Mouse (Mus musculus): ENCODE results near the gene Tmem185b.

Tmem185b gene

DNA sequence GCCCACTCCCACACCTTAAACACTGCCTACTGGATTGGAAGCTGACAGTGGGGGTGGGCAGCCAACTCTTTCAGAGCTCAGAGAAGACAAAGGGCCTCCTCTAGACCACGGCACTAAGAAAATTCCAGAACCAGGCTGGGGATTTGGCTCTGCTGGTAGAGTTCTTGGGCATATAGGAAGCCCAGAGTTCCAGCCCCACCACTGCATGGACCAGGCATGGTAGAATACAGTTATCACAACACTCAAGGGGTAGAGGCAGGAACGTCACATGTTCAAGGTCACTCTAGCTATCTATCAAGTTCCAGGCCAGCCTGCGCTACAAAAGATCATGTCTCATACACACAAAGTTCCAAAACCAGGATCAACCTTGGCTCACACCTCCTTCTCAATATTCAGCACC lies 22.8 kb upstream of the Tmem185b start:
- no peak for DNase-seq (ENCODE audit: low spot score)

DNA sequence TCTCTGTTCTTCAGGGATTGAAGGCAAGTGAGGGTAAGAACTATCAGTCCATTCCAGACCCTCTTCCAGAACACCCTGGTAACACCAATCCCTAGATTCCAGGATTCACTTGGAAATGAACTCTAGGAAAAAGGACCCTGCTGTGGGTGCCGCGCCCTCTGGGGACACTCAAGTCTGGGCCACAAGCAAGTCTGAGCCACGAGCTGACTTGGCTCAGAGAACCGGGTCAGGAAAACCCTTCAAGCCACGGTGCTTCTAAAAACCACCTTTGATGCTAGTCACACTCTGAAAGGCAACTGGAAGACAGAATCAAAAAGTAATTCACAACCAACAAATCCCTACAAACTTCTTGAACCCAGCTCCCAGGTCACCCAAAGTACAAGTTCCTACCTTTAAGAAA lies 22.2 kb upstream of the Tmem185b start:
- DNase-seq (ENCODE audit: low spot score), result peak; percentile 15

DNA sequence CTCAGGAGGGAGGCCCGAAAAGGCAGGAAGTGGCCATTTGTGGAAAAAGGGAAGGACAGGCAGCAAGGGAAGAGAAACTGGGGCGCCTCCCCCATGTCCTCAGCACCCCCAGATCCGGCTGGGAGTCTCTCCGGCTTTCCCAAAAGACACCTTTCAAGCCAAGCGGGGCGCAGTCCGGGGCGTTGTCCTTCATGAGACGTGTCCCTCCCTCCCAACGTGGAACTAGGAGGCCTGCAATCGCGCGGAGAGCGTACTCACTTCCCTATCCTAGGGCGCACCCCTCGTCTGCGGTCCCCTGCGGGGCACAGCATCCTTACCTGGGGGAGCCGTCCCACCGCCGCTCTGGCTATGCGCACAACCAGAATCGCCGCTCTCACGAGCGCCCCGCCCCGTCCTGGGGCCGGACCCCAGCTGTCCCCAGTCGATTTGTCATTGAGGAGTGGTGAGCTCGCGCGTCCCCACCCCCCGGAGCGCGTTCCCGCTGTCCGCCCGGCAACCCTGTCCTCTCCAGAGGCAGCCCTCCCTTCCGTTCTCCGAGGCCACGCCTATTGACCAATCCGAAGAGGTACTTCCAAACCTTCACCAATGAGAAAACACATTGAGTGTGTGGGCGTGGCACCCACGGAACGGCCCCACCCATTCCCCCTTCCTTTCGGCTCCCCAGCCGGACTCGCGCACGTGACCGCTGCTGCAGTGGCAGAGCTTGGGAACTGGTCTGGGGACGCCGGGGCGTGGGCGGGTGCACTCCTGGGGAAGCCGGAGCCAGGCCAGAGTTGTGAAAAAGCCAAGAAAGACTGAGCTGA lies 21.5 kb upstream of the Tmem185b start, which contains the start of gene Ralb:
Ralb (minus strand) TSS at position 535 of the 803 bp plus-strand sequence.
- DNase-seq (ENCODE audit: low spot score), result peak; percentile 97

DNA sequence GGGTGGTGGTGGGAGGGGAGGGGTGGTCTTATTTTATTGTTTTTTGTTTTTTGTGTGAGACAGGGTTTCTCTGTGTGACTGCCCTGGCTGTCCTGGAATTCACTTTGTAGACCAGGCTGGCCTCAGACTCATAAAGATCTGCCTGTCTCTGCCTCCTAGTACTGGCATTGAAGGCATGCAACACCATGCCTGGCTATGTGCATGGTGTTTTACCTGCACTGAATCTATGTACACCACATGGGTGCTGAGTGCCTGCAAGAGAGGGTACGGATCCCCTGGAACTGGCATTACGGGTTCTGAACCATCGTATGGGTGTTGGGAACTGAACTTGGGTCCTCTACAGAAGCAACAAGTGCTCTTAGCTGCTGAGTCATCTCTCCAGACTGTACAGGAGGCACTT lies 20.0 kb upstream of the Tmem185b start:
- DNase-seq (ENCODE audit: low spot score), result no peak

DNA sequence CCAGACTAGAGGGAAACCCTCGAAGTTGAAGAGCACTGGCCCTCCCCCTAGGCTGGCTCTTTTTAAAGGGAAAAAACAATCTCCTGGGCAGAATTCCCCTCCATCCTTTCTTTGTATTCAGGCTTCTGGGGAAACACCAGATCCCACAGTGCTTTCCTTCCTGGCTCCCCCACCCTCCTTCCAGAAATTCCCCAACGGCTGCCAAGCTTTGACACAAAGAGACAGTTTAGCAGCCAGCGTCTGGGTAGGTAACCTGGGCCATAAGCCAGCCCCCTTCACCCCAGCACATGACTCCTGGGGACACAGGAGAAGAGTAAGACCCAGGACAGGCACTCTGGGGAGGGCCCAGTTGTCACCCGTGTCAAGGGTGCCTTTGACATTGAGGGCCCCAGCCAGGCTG lies 17.4 kb upstream of the Tmem185b start:
- DNase-seq (ENCODE audit: low spot score), result no peak

DNA sequence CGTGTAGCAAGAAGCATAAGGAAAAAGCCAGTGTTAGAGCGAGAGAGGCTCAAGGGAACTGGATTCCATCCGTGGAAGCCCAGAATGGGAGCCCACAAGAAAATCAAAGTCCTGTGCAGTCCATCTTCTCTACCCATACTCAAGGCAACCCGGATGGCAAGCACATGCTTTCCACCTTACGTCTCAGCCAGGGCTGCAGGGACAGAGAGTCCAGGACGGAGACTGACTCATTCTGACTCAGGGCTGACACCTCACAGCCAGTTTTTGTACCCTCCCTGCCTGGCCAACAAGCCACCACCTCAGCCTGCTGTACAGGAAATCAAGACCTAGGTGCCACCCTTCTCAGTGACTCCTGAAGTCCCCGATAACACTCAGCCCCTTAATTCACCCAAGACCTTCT lies 16.5 kb upstream of the Tmem185b start:
- DNase-seq (ENCODE audit: low spot score), result peak; percentile 18

DNA sequence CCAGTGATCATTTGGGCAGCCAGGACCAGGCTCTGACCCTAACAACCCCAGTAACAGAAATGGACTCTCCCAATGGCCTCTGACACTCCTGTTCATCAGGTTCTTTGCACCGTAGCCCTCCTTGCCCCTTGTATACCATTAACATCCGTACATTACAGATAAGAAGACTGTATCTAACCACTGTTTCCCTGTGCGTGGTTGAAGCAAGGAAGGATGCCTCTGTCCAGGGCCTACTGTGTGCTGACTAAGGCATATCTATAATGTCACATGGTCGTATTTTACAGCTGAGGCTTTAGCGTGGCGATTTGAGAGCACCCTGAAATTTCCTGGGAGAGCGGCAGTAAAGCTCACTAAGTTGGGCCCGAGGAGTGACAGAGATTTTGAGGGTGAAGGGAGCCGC lies 15.6 kb upstream of the Tmem185b start:
- no peak for DNase-seq (ENCODE audit: low spot score)

DNA sequence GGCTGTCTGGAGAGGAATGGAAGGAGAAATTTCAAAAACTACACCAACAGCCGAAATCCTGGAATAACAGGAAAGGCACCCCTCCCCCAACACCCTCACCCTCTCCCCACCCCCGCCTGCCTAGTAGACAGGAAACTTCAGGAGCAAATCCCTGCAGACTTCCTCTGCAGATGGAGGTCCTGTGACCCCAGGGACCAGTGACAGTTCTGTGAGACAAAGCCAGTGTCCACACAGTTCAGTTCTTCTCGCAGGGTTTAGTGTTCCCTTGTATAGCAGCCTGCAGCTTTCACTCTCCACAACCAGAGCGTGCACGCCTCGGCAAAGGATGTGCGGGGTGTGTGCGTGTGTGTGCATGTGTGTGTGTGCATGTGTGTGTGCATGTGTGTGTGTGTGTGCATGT lies 15.1 kb upstream of the Tmem185b start:
- no peak for DNase-seq (ENCODE audit: low spot score)

DNA sequence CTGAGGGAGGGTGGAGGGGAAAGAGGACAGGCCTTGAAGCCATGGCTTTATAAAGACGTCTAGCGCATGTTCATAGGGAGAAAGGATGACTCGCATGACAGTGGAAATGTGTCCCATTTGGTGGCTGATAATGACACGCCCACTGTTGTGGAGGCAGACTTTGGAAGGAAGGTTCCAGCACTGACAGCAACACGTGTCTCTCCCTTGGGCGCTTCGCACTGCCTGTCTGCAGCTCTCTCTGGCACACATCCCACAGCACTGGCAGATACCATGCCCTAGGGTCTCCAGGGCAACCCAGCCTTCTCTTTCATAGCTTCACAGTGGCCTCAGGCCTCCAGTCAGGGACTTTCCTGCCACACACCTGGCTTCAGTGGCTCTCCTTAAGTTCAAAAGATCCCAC lies 7.9 kb upstream of the Tmem185b start:
- DNase-seq (ENCODE audit: low spot score), result no peak

DNA sequence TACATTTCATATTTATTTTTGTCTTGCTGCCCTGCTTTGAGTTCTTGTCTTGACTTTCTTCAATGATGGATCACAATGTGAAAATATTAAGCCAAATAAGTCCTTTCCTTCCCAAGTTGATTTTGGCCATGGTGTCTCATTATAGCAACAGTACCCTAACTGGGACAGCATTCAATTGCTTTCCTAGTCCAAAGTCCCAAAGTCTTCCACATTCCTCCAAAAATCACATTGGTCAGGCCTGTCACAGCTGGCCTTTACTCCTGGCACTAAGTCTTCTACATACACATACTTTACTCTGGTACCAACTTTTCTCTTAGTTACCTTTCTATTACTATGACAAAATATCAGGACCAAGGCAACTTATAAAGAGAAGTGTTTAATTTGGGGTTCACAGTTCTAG lies 7.2 kb upstream of the Tmem185b start:
- no peak for DNase-seq (ENCODE audit: low spot score)

DNA sequence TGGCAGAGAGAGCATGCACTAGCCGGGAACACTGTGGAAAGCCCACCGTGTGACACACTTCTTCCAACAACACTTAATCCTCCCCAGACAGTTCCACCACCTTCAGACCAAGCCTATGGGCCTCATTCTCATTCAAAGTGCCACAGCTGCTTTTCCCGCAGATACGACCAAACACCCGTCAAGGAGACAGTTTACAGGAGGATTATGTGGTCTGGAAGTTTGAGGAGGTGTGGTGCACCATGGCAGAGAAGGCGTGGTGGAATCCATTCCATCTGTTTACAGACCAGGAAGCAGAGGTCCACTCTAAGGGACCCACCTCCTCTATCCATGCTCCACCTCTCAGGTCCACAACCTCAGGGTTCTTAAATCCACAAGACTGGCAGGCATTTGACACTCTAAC lies 6.7 kb upstream of the Tmem185b start:
- no peak for DNase-seq (ENCODE audit: low spot score)

DNA sequence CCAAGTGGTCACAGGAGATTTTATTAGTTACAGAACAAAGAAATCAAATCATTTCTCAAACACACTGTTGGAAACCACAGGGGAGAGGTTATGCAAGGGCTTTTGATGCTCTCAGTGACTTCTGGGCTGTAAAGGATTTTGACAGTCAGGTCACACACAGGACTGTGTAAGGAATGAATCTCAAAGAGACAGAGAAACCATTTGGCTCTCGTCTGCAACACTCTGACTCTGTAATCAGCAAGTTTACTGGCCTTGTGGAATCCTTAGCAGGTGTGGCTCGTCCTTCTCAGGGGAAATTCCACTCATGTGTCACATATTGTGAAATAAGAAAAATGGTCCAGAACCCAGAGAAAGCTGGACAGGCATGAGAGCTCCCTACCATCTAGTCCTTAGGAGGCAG lies 4.9 kb upstream of the Tmem185b start:
- DNase-seq (ENCODE audit: low spot score), result no peak

DNA sequence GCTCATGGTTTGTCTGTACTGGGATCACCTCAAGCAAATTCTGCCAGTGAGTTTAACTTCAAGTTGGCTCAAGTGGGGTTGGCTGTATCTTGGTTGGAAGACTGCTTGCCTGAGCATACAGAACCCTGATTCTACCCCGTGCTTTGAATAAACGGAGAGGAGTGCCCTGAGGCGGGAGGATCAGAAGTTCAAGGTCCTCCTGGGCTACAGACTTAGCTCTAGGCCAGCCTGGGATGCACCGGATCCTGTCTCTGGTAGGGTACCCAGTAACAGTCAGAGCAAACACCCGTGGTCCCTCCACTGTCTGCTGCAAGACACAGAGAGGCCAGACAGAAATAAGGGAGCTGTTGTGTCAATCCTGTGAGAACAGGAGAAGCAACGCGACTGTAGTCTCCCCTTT lies 4.3 kb upstream of the Tmem185b start:
- no peak for DNase-seq (ENCODE audit: low spot score)

DNA sequence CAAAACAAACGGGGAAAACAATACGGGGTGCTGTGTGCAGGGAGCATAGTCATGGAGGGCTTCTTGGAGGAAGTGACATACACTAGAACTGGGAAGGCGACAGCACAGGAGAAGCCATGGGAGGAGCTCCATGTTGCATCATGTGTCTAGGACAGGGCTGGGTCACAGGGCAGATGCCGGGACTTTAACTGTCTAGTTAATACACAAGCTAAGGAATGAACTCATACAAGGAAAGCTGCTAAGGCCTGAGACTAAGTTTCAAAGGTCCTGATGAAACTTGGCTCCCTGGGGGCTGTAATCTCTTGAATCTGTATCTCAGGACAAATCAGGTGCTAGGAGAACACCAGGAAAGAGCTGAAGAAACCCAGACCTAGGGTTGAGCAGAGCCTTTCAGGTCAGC lies 3.2 kb upstream of the Tmem185b start:
- no peak for DNase-seq (ENCODE audit: low spot score)

DNA sequence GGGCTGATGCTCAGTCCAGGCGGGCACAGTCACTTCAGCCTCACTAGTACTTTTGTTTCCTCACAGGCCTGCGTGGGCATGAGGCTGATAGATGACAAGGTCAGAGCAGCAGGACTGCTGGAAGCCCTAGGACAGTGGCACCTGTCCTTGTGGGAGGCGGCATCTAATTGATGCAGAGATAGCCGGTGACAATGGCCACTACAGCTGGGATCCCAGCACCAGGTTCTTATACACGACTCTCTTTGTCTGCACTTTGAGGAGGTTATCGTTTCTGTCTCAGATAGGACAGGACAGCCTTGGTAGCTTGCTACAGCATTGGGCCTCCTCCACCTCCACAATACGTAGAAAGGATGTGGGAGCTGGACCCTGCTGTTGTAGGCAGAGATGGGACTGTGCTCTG lies 2.6 kb upstream of the Tmem185b start:
- no peak for DNase-seq (ENCODE audit: low spot score)

DNA sequence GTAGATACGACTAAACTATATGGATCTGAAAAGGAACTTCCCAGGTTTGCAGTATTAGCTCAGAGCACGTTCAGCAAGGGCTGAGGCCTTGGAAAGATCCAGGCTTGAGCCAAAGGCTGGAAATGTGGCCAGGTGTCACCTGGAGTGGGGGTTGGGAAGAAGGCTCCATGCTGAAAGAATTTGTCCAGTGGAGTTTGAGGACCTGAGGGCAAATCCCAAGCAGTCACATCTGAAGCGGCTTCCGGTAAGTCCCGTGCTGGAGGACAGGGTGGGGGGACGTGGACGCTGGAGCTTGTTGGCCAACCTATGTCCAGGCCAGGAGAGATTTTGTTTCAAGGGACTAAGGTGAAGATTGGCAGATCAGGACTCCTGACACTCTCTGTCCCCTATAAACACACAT lies 2.1 kb upstream of the Tmem185b start:
- DNase-seq (ENCODE audit: low spot score), result no peak

DNA sequence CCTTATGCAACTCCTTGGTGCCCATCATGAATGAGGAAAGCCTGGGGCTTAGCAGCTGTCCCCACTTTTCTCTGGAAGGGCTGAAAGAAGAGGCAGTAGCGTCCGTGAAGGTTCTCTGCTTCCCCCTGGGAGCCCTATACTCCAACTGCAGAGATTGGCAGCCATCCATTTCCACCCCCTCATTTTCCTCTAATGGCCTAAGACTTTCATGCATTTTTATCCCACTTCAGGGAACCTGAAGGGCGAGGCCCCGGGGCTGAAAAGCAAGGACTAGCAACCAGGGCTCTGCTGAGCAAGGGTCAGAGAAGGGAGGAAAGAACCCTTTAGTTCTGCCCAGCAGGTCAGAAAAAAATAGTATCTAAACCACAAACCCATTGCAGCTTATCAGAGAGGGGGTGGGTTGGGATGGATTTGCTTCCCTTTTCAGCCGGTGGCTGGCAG lies 936 bp upstream of the Tmem185b start:
- peak; percentile 71 for DNase-seq (ENCODE audit: low spot score)

DNA sequence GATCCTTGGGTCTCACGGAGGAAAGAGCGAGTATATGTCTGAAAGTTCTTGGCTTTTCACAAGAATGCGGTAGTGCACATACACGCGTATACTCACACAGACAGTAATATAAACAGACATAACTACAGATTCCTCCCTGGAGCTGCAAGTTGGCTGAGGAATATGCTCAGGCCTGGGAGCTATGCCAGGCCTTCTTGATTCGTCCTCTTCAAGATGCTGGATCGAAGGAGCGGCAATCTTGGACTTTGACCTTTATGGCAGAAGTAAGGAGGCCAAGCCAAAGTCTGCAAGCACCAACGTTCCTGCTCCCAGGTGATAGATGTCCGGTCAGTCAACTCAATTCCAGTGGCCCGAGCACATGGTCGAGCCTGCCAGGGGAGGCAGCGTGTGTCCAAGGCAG lies 5.0 kb downstream of the Tmem185b start:
- DNase-seq (ENCODE audit: low spot score), result no peak

DNA sequence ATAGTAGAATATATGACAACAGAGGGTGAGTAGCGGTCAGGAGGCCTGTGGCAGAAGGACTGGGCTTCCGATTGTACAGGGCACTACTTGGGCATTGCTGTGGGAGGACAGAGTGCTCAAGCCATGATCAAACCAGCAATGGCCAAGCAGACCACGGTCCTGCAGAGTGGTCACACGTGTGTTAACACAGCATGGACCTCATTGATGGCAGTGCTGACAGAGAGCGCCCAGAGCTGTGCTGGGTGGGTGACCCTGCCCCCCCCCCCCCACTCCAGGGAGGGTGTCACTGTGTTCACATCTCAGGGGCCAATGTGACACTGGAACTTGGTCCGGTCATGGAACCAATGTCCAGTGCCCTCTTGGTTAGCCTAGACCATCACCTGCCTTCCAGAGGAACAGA lies 6.2 kb downstream of the Tmem185b start:
- no peak for DNase-seq (ENCODE audit: low spot score)

DNA sequence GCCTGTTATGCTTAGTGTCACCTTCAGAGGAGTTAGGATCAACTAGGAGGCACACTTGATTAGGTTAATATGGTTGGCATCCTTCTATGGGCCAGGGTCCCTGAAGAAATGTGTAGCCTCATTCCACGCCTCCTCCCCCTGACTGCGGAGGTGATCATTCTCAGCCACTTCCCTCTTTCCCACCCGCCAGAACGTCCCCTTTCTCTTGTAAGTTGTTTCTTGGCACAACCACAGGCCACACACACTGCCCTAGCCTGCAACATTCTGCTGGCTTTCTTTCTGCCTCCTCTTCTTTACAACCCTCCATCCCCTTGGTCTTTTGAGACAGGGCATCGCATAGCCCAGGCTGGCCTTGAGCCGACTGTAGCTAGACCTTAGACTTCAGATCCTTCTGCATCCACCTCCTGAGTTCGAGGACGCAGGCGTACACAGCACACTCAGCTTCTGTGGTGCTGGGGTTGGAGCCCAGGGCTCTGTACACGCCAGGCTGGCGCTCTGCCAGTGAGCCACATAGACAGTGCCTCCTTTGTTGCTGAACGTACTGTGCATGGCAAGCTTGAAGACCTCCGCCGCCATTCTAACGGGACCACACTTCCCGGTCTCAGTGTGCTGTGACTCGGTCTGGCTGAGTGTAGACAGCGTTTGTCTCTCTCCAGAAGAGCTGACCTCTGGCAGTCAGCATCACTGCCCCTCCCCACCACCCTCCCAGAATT lies 7.3 kb downstream of the Tmem185b start:
- DNase-seq (ENCODE audit: low spot score), result no peak

DNA sequence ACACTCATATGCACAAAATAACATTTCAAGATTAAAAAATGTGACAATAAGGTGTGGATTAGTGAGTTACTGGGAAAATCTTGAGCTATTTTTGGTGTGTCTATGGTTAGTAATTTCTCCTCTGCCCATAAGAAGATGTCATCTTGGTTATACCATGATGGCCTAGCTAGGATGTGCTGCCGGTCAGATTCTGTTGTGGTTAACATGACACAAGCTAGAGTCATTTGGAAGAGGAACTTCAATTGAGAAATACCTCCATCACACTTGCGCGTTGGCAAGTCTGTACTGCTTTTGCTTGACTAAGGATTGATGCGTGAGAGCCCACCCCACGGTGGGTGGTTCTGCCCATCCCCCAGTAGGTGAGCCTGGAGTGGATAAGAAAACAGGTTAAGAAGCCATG lies 8.4 kb downstream of the Tmem185b start:
- DNase-seq (ENCODE audit: low spot score), result no peak

DNA sequence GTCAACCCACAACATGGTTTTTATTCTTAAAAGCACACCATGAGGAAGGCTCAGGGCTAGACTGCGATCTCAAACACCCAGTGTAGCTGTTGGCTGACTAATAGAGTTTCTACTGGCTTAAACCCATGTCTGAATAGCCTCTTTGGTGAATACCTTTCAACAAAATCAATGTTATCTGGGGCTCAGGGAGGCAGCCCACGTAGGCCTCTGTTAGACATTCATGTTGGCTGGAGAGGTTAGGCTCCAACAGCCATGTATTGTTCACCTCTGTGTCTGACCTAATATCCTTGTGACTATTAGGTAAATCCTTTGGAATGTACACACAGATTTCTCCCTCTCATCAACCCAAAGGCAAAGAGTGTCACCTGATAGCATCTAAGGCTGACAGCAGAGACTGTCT lies 10.2 kb downstream of the Tmem185b start:
- no peak for DNase-seq (ENCODE audit: low spot score)

DNA sequence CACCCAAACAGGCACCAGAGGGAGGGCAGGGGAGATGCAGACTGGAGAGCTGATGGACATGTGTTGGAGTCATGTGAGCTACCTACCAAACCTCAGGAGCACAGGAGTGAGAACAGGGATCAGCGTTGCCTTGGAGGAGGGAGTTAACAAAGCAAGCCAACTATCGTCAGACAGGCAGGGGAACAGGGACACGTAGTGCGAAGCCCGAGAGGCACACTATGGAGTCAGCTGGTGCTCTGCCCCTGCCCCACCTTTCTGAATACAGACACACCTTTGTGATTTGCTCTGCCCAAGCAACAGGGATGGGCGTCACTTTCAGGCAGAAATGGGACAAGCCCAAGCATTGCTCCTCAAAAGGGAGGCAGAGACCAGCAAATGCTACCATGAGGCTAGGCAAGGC lies 11.7 kb downstream of the Tmem185b start:
- no peak for DNase-seq (ENCODE audit: low spot score)

DNA sequence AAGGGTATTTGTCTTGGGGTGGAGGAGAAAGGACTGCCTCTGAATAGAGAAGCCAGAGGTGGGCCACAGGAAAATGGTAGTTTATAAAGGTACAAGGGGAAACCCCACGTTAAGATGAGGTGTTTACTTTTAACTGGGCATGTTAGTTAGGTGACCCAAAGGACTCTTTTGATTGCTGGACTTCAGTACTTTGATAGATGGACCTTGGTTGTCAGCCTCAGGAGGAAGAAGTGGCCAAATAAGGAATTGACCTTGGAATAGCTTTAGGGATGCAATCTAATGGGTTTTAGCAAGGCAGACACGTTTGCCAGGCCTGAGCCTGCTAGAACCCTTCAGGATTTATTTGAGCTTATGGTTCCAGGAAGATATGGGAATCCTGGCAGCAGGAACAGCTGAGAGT lies 13.3 kb downstream of the Tmem185b start:
- no peak for DNase-seq (ENCODE audit: low spot score)
